Mouse (Mus musculus) T-helper 17 cell (primary cell): ENCODE data around the gene Rassf7.

Source experiments
- in situ Hi-C, 2 experiments: fragments of 300-600 bp; cut with MboI, MseI; formaldehyde crosslinking; loops; 1 replicate in 1 of 2; 2 replicates in 1 of 2; pipeline ENCODE4 v1.15.1; 2025; ENCODE audit warnings: high pct_unique_total_duplicates in 2 of 2

The Rassf7 gene

DNA sequence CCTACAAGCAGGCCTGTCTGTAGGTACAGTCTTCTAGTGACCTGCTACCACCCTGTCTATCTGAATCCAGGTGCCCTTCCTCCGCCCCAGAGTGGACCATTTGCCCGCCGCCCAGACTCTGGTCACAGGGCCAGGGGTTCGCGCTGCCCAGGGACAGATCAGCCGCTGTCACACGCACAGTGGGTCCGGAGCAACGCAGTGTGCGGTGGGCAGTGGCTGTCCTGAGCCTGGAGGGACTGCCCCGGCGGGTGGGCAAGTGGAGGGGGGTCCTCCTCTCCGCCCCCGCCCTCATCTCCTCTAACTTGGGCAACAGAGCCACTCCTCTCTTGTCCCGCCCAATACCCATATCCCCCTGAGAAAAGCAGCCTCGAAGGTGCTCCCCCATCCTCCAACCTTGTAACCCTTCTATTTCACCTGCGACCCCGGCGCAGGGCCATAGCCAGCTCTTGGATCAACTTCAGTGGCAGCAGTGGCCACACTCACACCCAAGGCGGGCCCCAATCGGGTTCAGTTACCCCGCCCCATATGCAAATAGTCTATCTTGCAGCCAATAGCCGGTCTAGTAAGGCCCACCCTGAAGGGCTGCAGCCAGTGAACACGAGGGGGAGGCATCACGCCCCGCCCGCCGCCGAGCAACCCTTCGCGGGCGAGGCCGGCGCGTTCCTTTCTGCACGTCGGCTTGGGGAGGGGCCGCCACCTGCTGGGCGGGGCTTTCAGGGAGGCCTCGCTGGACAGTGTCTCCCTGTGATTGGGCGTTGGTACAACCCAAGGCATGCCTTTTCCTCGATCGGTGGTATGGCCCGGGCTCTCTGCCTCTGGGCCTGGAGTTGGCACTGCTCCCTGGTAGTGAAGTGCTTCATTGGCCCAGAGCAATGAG, 5.8 kb downstream of the Rassf7 start:
- in situ Hi-C loops: no loop called here

DNA sequence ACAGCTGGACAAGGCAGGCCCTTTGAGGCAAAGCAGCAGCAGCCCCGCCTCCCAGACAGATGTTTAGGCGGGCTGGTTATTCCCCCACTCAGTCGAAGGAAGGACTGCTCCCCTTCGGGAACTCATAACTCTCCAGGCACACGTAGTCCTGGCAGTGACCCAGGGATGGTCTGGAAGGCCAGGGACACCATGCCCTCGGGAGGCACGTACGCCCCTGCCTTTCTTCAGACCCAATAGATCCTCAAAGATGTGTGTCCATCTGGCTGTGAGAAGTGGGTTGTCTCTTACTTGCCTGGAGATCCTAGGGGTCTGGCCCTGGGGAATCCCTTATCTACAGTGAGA, 6.4 kb downstream of the Rassf7 start:
- in situ Hi-C loops: no loop called here

DNA sequence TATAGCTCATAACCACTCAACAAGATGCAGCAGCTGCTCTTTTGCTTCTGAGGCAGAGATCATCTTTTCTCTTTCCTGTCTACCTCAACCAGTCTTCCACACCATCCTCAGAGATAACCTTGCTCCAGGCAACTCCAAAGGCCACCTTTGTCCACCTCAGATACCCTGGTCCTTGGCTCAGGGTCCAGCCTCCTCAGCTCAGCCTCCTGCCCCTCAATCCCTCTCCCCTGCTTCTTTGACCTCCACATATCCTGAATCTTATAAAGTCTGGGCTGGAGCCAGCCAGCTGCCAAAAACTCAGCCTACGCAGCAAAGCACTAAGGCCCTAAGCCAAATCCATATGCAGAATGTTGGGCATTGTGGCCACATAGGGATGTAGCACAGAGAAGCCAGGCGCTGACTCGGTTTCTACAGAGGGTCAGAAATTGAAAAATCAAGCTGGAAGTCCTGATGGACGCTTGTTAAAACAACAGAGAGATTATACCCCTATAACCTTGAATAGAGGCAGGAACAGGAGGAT, 7.1 kb downstream of the Rassf7 start:
- in situ Hi-C loops: no loop called here

DNA sequence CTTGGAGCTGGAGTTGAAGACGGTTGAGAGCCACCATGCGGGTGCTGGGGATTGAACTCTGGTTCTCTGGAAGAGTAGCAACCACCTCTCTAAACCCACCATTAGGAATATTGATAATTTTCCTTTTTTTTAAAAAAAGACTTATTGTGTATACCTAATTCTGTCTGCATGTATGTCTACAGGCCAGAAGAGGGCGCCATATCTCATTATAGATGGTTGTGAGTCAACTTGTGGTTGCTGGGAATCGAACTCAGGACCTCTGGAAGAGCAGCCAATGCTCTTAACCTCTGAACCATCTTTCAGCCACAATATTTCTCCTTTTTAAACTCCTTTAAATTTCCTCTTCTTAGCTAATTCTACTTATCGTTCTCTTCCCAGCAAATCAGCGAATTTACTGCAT, 10.9 kb downstream of the Rassf7 start:
- in situ Hi-C loops: no loop called here

DNA sequence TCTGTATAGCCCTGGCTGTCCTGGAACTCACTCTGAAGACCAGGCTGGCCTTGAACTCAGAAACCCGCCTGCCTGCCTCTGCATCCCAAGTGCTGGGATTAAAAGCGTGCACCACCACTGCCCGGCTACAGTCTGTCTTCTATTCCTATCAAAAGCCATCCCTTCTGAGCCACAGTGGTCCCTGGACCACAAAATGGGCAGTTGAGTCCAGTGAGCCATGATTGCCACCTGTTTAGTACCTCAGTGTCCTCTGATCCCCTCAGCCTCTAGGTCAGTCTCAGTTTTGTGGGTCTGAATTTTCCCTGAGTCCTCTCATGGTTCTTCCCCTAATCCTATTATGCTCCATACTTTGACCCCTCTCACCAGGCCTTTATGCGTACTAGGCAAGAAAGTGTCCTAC, 12.1 kb downstream of the Rassf7 start:
- in situ Hi-C loops: no loop called here

DNA sequence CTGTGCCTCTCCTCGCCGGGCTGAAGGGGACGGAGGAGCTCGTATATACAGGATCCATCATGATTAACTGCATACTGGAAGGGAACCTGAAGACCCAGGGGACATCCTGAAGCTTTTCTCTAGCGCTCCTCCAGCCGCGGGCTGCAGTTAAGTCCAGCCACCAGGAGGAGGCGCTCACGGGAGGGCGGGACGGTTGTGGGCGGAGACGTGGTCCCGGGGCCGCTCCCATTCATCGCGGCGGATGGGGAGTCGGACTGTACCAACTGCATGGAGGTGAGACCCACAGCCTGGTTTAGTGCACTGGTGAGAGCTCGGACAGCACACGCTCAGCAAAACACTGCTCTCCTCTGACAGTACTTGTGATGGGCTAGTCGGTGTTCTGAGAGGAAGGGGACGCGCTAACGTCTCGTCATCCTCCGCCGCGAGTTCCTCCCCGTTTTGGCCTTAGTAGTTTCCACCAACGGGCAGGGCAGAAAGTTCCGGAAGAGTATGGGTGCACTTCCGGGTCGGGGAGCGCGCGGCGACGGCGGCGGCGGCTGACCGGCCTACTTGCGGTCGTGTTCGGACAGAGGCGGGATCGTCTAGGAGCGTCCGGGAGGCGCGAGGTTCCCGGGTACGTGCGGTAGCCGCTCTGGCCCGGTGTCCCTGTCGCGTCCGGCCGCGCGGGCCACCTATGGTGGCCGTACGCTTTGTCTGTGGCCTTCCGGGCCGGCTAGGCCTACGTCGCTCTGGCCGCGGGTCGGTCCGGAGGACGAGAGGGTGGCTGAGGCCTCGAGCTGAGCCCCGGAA, 12.8 kb downstream of the Rassf7 start, which contains the start of gene Phrf1:
Phrf1 (plus strand) TSS at position 506 of the 789 bp plus-strand sequence.
- in situ Hi-C loops: no loop called here

DNA sequence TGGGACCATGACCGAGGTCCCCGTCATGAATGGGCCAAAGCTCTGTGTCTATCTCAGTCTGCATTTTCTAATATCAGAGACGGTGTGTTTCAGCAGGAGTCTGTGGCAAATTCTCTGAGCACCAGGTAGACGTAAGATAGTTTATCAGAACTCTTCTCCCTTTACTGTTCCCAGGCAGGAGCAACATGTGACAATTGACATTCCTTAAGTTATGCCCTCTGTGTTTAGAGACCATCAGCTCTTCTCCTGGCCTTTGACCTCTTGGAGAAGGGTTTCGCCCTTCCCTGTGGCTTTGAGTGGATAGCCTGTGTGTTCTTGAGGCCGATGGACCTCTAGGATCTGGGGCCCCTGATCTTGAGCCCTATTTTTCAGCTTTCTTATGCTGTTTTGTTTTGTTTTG, 14.0 kb downstream of the Rassf7 start:
- in situ Hi-C loops: no loop called here

DNA sequence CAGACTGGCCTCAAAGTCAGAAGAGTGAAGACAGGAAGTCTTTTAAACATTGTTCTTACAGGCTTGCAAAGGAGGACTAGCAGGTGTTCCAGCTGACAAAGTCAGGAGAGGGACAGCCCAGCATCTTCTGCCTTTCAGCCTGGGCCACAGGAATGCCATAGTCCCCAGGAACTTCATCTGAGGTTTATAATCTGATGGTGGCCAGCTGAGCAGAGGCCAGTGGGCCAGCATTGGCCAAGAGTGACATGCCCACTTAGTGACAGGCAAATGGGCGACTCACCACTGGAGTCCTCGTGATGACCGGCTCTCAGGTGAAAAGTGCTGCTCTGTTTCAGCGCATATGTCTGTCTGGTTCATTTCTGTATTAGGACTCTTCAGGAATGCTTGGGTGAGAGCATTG, 14.9 kb downstream of the Rassf7 start:
- in situ Hi-C loops: no loop called here

DNA sequence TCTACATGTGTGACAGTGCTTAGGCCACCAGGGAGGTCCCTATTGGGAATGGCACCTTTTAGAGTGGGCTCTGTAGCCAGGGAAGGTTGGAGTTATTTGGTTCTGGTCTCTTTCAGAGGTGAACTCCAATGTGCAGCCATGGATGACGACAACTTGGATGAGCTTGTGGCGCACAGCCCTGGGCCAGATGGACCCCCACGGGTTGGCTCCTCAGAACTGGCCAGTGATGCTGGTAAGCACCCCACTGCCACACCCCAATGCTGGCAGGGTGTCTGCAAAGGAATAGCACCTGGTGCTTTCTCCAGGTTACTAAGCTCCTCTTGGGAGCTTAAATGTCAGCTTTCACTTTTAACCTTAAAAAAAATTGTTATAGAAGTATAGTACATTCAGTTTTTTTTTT, 15.5 kb downstream of the Rassf7 start:
- in situ Hi-C loops: no loop called here

DNA sequence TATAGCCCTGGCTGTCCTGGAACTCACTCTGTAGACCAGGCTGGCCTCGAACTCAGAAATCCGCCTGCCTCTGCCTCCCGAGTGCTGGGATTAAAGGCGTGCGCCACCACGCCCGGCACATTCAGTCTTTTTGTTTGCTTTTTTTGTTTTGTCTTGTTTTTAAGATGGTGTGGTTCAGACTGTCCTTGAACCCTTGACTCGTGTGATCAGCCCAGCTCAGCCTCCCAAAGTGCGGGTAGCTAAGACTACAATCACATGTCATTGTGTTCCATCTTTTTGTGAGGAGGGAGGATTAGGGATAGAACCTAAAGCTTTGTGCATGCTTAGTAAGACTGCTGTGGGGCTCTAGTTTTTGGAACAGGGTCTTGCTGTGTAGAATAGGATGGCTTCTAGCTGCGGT, 15.9 kb downstream of the Rassf7 start:
- in situ Hi-C loops: no loop called here

DNA sequence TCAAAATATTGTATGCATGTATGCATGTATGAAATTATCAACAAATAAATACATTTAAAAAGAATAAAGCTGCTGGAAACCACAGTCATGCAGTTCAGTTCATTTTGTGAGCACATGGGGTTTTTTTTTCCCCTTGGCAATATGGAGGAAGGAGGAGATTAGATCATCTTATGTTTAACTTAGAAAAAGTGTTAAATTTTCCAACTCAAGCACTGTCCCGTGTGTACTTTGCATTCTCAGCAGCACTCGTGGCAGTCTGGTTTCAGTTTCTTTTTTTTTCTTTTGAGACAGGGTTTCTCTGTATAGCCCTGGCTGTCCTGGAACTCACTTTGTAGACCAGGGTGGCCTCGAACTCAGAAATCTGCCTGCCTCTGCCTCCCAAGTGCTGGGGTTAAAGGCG, 34.8 kb downstream of the Rassf7 start:
- in situ Hi-C loops: loop anchor here (10.0 to 25.0 kb wide), 2 partner anchors 64 to 1112 kb away; partner anchors contain the start of gene Ifitm10 (in 1 of the 2)

DNA sequence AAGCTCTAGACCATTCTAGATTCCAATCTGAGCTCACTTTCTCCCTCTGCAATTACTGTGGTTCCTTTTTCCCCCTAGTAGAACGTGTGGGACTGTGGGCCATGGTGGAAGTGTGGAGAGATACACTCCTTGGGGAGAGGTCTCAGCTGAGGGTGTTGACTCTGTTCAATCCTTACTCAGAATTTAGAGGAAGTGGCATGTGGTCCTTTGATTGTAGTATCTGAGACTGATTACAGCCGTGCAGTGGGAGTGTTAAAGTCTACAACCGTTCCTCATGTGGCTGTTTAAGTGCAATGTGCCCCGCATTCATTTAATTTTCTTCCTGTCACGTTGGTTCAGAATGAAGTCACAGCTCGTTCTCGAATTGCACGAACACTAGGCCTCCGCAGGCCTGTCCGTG, 40.5 kb downstream of the Rassf7 start:
- in situ Hi-C loops: loop anchor here (10.0 to 25.0 kb wide), 2 partner anchors 59 to 1106 kb away; partner anchors contain the start of gene Ifitm10 (in 1 of the 2)

DNA sequence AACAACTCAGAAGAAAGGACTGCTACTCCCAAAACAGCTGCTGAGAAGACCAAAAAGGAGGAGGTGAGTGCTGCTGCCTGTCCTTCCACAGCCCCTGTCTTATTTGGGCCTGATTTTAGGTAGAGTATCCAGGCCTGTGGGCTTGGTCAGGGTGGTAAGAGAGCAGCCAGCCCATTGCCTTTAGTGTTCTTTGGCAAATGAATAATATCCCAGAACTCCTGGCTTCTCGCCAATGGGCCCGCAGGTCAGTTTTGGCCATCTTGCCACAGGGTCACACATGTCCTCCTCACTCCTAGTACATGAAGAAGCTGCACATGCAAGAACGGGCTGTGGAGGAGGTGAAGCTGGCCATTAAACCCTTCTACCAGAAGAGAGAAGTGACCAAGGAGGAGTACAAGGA, 45.8 kb downstream of the Rassf7 start:
- in situ Hi-C loops: loop anchor here in 1 of 2 experiments (25.0 kb wide), 1 partner anchor 1101 kb away; the partner anchor contains the start of gene Ifitm10

DNA sequence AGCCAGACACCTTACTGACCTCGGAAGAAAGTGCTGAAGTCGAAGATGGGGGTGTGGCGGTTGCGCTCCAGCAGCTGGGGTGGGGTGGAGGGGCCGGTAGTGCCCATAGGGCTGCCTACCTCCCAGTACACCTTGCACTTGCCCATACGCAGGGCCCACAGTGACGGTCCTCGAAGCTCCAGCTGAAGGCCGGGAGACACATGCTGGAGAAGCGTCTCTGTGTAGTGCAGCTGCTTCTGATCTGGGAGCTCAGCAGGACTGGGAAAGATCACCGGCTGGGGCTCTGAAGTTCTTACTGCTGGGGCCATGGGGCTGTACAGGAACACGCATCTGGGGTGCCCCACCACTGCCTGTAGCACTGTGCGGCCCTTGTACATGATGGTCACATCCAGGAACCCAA, 48.0 kb downstream of the Rassf7 start:
- in situ Hi-C loops: loop anchor here in 1 of 2 experiments (25.0 kb wide), 1 partner anchor 1099 kb away; the partner anchor contains the start of gene Ifitm10

DNA sequence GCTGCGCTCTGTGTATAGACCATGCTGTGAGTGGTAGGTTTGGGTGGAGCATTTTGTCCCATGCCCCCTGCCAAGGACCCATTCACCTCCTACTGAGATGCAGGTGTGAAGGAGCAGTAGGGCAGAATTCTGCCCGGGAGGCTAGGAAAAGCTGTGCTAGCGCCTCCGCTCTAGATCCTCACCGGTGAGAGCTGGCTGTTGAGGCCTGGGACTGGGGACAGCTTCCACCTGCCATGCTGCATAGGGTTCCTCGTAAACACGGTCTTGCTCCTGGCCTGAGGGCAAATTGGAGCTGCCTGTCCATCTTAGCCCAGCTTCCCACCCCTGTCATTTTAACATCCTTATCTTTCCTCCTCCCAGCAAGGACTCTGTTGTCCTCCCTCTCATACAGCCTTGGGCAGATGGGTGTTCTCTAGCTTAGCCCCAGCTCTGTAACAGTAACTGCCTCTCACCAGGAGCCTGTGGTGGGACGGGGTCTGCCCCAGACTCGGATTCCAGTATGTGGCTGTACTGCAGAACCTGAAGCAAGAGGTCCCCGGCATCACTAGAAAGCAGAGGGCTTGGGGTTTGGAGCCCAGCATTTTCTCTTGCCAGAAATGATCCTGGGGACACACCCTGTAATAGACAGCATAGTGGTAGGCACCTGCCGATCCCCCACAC, 48.5 kb downstream of the Rassf7 start:
- in situ Hi-C loops: loop anchor here in 1 of 2 experiments (25.0 kb wide), 1 partner anchor 1098 kb away; the partner anchor contains the start of gene Ifitm10

DNA sequence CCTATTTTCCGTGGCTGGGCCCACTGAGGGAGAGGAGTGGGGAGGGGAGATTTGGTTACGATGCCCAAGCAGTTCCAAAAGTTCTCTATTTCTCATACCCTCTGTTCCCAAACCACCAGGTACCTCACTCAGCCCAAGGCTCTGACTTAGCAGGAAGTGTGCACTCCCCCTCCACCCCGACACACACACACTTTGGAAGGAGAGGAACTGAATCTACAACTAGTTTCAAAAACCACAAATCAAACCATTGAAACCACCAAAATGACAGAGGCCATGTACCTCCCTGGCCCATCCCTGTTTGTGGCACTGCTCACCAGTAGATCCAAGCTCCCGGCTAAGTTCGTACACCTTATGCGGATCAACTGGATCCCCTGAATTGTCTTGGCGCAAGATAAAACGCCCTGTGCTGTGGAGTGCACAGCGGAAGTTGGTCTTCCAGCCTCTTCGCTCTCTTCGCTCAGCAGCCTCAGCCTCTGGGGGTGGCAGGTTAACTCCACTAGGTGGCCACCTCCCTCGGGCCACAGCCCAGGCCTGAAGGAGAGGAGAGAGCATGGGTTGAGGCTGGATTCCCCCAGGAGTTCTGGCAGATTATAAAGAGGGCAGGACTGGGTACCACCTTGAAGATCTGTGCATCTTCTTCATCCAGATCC, 49.2 kb downstream of the Rassf7 start:
- in situ Hi-C loops: loop anchor here in 1 of 2 experiments (25.0 kb wide), 1 partner anchor 1097 kb away; the partner anchor contains the start of gene Ifitm10

DNA sequence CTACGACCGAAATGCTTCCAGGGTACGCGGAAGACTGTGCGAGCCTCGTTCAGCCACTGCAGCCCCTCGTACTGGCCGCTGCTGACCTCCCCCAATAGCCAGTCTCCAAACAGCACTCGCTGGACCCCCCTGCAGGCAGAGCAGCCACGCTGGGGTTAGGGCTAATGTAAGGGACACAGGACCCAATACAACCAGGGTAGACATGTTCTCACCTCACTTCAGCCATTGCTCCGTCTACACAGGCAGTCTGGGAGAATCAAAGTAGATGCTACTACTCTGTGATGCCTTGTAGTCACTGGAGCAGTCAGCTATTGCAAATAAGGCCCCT, 49.7 kb downstream of the Rassf7 start:
- in situ Hi-C loops: loop anchor here in 1 of 2 experiments (25.0 kb wide), 1 partner anchor 1097 kb away; the partner anchor contains the start of gene Ifitm10

DNA sequence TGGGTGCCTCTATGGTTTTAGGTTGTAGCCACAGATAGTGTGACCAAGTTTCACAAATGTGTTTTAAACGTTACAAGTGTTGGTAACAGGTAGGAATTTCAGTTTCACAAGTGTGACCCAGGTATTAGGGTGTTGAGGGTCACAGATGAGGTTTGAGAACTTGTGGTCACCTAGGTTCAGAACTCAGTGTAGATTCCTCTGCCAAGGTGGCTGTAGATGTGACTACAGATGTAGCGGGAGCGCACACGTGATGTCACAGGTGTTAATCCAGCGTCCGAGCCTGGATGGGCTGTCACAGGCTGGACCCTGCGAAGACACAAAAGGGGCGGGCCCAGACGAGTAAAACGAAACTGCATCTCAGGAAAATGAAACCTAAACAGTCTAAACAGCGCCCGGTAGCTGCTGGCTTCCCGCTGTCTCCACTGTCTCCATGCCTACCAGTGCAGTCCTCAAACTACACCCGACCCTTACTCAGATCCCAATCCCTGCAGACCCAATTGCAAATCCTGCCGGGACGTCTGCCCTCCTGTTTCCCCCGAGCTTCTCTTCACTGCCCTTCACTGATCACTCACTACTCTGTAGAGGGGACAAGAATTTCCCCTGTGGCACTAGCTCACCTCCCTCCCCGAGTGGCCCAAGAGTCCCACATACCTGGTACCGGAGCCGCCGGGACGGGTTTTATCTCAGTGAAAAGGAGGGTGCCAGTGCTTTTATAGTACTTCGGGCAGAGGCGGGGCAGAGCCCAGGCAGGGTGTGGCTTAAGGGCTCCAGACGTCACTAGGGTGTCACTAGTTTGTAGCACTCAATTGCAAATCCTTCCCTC, 50.3 kb downstream of the Rassf7 start, which contains the start of gene Irf7:
Irf7 (minus strand) TSS at position 743 of the 823 bp plus-strand sequence.
- in situ Hi-C loops: loop anchor here in 1 of 2 experiments (25.0 kb wide), 1 partner anchor 1096 kb away; the partner anchor contains the start of gene Ifitm10
